Mouse (Mus musculus) mature B cell (primary cell): ENCODE results near the gene Gal3st2.
"Not testable (repeated sequence)": the region's sequence is repeated elsewhere in the genome, so short reads cannot be mapped to it uniquely, and the experiment has no call there.

ENCODE experiments used
- in situ Hi-C: fragments of 300-500 bp; cut with MboI; formaldehyde crosslinking; loops from 2 replicates; pipeline ENCODE4 v1.14.3; 2019

Gene Gal3st2

DNA sequence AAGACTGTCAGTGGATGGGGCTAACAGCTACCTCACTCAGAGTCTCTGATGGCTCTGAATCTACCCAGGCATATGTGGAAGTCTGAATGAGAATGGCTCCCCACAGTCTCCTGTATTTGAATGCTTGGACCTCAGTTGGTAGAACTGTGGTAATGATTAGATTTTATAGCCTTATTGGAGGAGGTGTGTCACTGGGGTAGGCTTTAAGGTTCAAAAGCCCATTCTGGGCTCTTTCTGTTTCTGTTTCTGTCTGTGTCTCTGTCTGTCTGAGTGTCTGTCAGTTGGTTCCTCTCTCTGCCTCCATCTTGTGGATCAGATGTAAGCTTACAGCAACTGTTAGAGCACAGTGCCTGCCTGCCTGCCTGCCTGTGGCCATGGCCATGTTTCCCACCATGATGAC lies 1.5 kb upstream of the Gal3st2 start:
- in situ Hi-C loops, result no loop called here

DNA sequence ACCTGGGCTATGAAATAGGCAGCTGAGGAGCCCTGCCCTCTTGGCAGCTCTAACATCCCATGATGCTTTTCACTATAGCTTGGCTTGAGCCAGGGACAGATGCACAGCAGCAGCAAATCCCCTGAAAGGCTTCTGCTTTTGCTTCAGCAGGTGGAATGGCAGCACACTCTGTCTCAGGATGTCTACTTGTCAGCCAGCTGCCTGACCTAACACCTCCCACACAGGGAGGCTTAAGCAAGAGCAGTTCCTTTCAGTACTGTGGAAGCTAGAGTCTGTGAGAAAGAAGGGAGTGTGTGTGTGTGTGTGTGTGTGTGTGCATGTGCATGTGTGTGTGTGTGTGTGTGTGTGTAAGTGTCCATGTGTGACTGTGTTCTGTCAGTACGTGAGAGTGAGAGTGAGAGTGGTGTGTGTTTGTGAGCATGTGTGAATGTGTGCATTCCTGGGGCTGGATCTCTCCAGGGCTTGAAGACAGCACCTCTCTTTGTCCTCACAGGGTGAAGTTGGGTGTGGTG lies 10.5 kb downstream of the Gal3st2 start:
- in situ Hi-C loops, result not testable (repeated sequence)

DNA sequence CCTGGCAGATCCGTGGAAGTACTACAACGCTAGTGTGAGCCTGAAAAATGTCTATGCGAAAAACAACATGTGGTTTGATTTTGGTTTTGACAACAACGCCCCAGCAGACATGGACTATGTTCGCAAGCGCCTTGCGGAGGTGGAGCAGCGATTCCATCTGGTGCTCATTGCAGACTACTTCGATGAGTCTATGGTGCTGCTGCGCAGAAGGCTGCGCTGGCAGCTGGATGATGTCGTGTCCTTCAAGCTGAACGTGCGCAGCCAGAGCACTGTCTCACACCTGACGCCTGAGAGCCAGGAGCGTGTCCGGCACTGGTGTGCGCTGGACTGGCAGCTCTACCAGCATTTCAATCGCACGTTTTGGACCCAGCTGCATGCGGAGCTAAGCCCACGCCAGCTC lies 13.3 kb downstream of the Gal3st2 start:
- in situ Hi-C loops, result not testable (repeated sequence)

DNA sequence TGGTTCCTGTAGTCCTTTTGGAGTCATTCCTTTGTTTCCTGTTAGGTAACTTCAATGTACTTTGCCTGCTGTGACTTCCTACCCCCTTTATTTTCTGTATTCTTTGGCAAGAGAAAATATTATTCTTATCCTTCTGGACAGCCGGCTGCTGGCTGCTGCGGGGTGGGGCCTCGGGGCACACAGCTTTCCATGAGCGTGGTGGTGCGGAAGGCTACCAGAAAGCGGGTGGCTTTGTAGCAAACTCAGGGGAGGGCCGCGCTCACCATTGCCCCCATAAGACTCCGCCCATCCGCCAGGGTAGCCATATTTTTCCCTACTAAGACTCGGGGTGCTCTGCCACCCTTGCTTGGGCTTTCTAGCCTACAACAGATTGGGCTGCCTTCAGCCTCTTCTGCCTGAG lies 20.7 kb downstream of the Gal3st2 start:
- in situ Hi-C loops, result not testable (repeated sequence)

DNA sequence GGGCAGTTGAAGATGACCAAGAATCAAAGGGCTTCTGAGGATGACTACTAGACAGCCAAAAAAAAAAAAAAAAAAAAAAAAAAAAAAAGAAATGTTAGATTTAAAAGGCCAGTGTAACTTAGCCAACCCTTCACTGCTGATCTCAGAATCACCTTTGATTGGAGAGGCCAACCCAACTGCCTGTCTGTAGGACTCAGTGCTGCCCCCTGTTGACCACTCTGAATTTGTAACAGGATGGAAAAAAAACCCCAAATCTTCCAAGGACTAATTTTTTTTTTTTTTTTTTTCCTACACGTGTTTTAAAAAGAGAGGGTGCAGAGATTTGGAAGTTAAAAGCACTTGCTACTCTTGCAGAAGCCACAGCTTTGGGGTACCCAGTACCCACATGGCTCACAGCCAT lies 29.8 kb downstream of the Gal3st2 start:
- in situ Hi-C loops, result not testable (repeated sequence)

DNA sequence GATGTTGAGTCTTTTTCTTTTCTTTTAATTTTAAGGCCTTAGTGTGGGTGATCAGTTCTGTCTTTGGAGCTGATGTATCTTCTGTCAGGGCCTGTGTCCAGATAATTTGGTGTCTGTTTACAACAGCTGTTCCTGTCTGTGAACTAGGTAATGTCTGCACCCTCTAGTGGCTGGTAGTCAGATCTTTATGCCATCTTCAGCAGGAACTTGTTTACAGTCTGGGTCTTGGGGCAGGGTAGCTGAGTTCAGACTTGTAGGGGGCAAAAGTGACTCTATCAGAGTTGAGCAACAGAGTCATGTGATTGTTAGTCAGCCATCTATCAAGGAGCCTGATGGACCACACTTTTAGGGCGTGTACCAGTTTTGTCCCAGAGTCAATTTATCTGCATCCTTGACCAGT lies 36.3 kb downstream of the Gal3st2 start:
- in situ Hi-C loops, result not testable (repeated sequence)

DNA sequence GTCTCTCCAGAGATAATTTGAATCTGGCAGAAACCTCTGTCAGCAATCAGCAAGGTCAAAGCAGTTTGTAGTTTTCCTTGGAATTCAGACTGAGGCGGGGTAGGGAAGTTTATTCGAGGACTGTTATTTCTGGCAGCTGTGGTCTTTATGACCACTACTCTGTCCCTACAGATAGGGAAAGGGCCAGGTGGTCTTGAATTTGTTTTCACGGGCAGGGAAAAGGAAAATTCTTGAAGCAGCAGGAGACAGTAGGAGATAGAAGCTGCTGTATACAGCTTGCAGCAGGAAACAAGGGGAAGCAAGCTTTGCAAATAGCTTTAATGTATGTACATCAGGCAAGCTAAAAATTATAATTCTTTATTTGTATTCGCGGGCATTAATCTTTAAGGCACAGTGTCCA lies 40.2 kb downstream of the Gal3st2 start:
- in situ Hi-C loops, result not testable (repeated sequence)

DNA sequence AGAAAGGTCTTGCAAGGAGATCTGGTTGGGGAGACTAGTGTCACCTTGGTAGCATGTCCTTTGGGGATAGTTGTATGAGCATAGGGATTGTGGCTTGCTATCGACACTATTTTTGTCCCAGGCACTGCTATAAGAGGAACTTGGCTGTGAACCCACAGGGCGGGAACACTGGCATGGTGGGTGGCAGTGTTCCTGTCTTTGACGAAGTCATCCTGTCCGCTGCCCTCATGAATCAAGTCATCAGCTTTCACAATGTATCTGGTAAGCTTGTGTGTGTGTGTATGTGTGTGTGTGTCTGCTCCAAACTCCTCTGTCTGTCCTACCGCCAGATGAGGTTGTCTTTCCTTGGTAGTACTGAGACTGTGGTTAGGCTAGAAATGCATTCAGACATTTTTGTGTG lies 45.6 kb downstream of the Gal3st2 start:
- in situ Hi-C loops, result not testable (repeated sequence)

DNA sequence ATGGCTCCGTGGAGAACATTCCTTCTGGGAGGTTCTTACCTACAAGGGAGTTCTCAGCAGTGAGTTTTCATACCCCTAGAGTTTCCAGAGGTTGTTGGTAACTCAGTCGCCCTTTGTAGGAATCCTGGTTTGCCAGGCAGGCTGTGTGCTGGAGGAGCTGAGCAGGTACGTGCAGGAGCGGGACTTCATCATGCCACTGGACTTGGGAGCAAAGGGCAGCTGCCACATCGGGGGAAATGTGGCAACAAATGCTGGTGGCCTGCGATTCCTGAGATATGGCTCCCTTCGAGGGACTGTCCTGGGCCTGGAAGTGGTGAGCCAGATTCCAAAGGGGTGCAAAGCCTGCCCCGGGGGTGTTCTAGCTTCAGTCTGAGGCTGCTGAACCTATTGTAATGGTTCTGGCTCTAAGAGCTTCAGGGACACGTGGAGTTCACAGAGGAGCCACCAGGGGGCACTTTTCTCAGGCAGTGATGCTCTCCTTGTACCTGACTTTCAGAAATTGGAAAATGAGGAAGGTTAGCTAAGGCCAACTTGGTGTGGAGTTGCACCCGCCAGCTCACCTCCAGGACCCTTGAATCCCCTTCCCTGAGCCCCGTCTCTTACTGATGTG lies 48.0 kb downstream of the Gal3st2 start:
- in situ Hi-C loops, result not testable (repeated sequence)

DNA sequence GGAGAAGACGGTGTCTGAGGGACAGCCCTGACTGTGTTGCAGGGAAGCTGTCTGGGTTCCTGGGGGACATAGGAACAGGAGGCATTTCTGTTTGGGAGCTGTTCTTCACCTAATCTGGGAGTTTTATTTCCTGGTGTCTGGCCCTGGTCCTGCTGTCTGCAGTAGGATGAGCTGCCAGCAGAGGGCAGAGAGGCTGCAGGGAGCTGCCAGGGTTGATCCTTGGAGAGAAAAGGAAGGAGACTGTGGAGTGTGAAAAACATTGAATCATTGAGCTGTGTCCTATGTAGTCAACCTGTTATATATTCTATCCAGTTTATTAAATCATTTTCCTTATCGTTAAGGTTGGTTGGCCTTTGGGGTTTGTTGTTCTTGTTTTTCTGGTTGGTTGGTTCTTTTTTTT lies 50.8 kb downstream of the Gal3st2 start:
- in situ Hi-C loops, result not testable (repeated sequence)

DNA sequence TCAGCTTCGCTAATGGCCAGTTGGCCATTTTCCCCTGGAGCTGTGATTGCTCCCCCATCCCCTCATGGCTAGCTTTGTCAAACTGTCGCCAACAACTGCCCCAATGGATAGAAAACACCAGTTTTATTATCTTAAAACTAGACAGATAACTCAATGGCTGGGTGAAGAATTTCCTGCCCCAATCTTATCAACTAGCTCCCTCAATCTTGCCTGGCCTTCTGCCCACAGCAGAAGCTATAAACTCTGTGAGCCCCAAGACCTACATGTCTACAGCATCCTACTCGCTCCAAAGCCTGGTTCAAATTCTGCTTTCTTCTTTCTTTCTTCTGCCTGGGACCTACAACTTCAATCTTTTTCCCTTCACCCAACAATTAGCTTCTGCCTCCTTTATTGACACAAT lies 56.1 kb downstream of the Gal3st2 start:
- in situ Hi-C loops, result not testable (repeated sequence)

DNA sequence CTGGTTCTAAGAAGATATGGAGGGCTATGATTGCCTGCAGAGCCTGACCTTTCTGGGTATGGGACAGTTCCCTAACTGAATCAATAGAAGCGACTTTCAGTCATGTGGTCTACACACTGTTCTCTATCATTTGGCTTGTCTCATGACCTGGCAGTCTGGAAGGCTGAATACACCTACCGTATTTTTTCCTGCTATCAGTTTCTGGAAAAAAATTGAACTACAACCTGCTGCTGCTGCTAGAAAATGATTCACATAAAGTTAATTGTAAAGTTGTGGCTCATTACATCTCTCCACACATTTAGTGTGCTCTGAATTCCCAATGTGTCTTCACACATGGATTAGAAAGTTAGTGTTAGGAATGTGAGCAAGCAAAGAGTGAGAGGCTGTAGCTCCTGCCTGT lies 56.9 kb downstream of the Gal3st2 start, which contains the start of gene Gal3st2b:
Gene Gal3st2b, plus strand, starts transcription at position 301 of the 400 bp plus-strand sequence.
- in situ Hi-C loops, result not testable (repeated sequence)

DNA sequence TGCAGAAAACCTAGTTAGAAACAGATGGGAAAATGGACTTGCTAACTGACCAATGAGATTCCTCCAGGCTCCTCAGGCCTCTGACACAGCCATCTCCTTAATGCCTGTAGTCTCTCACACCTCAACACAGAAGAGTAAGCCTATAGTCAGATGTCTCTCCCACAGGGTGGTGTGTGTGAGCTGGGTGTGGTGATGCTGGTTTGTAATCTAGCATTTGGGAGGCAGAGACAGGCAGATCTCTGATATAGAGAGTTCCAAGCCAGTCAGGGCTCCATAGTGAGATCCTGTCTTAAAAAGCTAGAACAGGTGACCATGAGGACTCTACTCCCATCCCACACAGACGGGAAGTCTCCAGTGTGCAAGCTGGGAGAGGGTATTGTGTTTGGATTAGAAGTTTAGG lies 57.7 kb downstream of the Gal3st2 start:
- in situ Hi-C loops, result not testable (repeated sequence)

DNA sequence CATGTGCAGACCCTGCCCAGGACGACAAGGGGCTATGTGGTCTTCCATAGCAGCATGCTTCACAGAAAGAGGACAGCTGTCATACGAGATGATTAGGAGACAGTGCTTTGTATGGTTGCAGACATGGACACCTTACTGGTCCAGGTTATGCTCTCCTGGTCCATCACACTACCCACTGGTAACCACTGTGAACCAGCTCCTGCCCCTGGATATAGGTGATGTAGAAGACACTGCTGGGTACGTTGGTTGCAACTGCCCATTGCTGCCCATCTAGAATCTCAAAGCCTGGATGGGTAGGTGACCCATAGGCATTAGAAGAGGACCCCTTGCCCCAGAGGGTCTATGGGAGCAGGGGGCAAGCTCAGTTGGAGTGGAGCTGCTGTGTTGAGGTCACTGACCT lies 58.2 kb downstream of the Gal3st2 start:
- in situ Hi-C loops, result not testable (repeated sequence)

DNA sequence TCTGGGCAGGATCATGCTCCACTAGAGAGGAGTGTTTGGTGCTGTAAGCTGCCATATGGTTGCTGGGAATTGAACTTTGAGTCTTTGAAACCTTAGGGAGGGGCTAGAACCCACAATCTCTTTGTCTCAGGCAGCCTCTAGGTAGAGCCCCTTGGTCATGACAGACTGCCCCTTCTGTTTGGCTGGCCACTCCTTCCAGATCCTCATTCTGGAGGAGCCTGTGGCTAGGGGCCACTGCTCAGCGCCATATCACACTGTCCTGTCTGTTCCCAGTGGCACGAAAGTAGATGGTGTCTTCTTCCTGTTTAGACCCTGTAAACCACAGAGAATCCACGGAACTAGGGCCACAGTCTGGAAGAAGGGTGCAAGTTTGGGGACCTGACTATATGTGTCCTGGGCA lies 61.5 kb downstream of the Gal3st2 start:
- in situ Hi-C loops, result not testable (repeated sequence)

DNA sequence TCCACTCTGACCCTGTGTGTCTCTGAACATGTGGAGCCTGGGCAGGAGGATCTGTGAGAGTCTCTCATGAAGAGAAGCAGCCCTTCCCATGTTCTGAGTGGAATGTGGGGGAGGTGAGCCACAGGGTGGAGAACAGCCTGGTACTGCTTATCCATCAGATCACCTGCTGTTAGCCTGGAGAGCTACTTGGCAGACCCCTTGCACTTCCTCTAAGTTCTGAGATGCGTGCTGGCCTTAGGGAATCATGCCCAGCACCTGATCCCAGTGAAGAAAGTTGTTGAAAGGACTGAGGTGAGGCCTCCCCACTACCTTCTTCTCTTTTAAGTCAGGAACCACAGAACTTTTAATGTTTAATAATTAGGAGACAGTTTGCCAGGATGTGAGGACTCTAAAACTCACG lies 62.0 kb downstream of the Gal3st2 start:
- in situ Hi-C loops, result not testable (repeated sequence)
